Mouse (Mus musculus): ENCODE measurements around the gene Hormad2. TPM values are rescaled to one million over a fixed set of nuclear protein-coding genes. Genes with fewer than 3 reads are reported as not detected.
A peak's percentile ranks its signal among the peaks of the same experiment; 100 is the strongest.

Hormad2 gene
- polyA plus RNA-seq, 1 experiment = 0.28 TPM

- TF ChIP-seq POLR2A (IDR thresholded peaks at IDR 0.05; ENCODE audit: control insufficient read depth, extremely low read depth, insufficient read depth, low read length, poor library complexity) (no peak), CTCF (IDR thresholded peaks at IDR 0.05; ENCODE audit: borderline replicate concordance, control insufficient read depth, extremely low read depth, insufficient read depth, low read length, poor library complexity) (no peak)
- Histone ChIP-seq H3K27ac (ENCODE audit: control insufficient read depth, insufficient read depth, low read length) (no peak overlapping the region), H3K27me3 (ENCODE audit: control insufficient read depth, insufficient read depth, low read length) (no peaks in the 10 kb centered on the region), H3K4me1 (replicated peaks; ENCODE audit: control insufficient read depth, insufficient read depth, low read length) (no peaks in the 10 kb centered on the region), H3K4me3 (ENCODE audit: control insufficient read depth, insufficient read depth, low read length) (no peak overlapping the region), H3K36me3 (ENCODE audit: control insufficient read depth, insufficient read depth, low read length) (no peaks in the 10 kb centered on the region)
- no peak for DNase-seq
- WGBS = 89% methylated on average over 12 of the region's 12 CpGs
These were observed 11.7 kb upstream of the Hormad2 start for GRCm38 (mm10) chr11:4452467-4453184.

DNA sequence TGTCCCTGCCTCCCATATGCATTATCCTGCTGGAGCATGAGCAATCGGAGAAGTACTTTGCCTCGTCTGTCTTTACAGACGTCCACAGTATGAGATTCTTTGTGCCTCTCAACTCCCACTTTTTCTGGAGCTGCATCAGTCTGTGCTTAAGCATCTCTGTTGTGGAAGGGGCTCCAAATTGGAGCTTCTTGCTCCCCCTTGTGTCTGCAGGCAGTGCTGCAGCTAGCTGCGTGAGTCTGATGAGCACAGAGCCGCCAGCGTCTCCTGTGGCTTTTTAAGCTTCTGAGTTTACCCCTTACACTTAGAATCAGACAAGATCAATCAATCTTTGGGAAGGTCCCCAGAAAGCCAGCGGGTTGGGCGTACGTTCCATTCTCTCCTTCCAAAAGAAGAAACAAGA lies 10.2 kb upstream of the Hormad2 start:
- Histone ChIP-seq H3K27me3 (ENCODE audit: control insufficient read depth, insufficient read depth, low read length) (no peaks in the 10 kb centered on the region), H3K4me3 (ENCODE audit: control insufficient read depth, insufficient read depth, low read length) (no peak overlapping the region), H3K4me1 (replicated peaks; ENCODE audit: control insufficient read depth, insufficient read depth, low read length) (no peaks in the 10 kb centered on the region), H3K36me3 (ENCODE audit: control insufficient read depth, insufficient read depth, low read length) (no peaks in the 10 kb centered on the region), H3K27ac (ENCODE audit: control insufficient read depth, insufficient read depth, low read length) (no peak overlapping the region)
- peak; percentile 69 for DNase-seq
- WGBS = 37% methylated on average over 9 of the region's 9 CpGs
- TF ChIP-seq POLR2A (IDR thresholded peaks at IDR 0.05; ENCODE audit: control insufficient read depth, extremely low read depth, insufficient read depth, low read length, poor library complexity) (no peak), CTCF (IDR thresholded peaks at IDR 0.05; ENCODE audit: borderline replicate concordance, control insufficient read depth, extremely low read depth, insufficient read depth, low read length, poor library complexity) (peak; percentile 77; the same call in 1 of the 2 replicates)

DNA sequence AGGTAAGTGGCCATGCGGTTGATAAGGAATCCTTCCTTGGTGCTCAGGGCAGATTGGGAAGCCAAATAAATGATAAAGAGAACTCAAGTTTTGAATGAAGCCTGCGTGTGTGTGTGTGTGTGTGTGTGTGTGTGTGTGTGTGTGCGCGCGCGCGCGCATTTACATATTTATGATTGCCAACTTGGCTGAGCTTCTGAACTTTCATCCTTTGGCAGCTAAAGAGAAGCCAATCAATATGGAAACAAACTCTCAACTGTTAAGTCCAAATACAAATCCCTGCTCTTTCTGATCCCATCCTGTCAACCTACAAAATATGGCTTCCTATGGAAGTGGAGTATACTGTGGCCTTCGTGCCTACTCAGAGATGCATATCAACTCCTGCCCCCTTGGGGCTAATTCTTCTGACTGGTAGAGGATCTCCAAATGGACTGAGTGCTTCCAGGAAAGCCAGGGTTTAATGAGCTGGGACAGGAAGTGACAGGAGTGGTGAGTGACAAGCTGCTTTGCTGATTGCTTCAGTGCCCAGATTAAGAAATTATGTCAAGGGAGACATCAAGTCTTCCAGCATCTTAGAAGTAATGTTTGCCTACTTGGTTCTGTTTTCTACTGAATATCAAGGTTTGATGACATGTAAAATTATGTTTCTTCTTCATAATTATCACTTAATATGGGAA lies 5.4 kb upstream of the Hormad2 start:
- Histone ChIP-seq H3K4me1 (replicated peaks; ENCODE audit: control insufficient read depth, insufficient read depth, low read length) (no peaks in the 10 kb centered on the region), H3K27ac (ENCODE audit: control insufficient read depth, insufficient read depth, low read length) (no peak overlapping the region), H3K27me3 (ENCODE audit: control insufficient read depth, insufficient read depth, low read length) (no peaks in the 10 kb centered on the region), H3K4me3 (ENCODE audit: control insufficient read depth, insufficient read depth, low read length) (no peak overlapping the region), H3K36me3 (ENCODE audit: control insufficient read depth, insufficient read depth, low read length) (no peaks in the 10 kb centered on the region)
- TF ChIP-seq CTCF (IDR thresholded peaks at IDR 0.05; ENCODE audit: borderline replicate concordance, control insufficient read depth, extremely low read depth, insufficient read depth, low read length, poor library complexity) = no peak
- no peak for TF ChIP-seq POLR2A (IDR thresholded peaks at IDR 0.05; ENCODE audit: control insufficient read depth, extremely low read depth, insufficient read depth, low read length, poor library complexity)
- WGBS = 96% methylated on average over 9 of the region's 9 CpGs
- DNase-seq = no peak

DNA sequence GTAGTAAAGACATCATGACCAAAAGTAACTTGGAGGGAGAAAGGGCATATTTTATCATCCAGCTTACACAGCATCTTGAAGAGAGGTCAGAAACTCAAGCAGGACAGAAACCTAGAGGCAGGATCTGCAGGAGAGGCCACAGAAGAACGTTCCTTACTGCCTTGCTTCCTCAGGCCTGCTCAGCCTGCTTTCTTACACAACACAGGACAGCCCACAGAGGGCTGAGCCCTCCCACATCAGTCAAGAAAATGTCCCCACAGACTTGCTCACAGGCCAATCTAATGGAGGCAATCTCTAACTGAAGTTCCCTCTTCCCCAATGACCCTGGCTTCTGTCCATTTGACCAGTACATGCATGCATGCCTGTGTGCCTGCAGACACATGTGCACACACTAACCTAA lies 1.4 kb upstream of the Hormad2 start:
- DNase-seq = no peak
- Histone ChIP-seq H3K27ac (ENCODE audit: control insufficient read depth, insufficient read depth, low read length) (no peak overlapping the region), H3K27me3 (ENCODE audit: control insufficient read depth, insufficient read depth, low read length) (no peaks in the 10 kb centered on the region), H3K36me3 (ENCODE audit: control insufficient read depth, insufficient read depth, low read length) (no peaks in the 10 kb centered on the region), H3K4me1 (replicated peaks; ENCODE audit: control insufficient read depth, insufficient read depth, low read length) (no peaks in the 10 kb centered on the region), H3K4me3 (ENCODE audit: control insufficient read depth, insufficient read depth, low read length) (no peak overlapping the region)
- TF ChIP-seq CTCF (IDR thresholded peaks at IDR 0.05; ENCODE audit: borderline replicate concordance, control insufficient read depth, extremely low read depth, insufficient read depth, low read length, poor library complexity) (no peak), POLR2A (IDR thresholded peaks at IDR 0.05; ENCODE audit: control insufficient read depth, extremely low read depth, insufficient read depth, low read length, poor library complexity) (no peak)
- WGBS = 22% methylated on average over 1 of the region's 1 CpGs

DNA sequence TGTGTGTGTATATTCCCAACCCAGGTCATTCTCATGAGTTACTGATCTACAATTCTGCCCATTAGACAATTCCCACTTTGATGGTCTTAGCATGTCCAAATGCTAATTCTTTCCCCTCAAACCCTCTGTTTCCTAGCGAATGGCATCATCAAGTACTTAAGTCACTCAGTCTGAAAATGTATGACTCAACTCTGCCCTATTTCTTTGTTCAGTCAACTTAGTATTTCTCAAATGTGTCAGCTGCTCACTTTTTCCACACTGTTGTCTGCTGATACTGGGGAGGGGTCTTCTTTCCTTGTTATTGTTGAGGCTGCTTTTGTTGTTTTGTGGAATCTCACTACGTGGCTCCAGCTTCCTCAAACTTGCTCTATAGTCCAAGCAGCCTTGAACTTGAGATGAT lies 2.7 kb downstream of the Hormad2 start:
- WGBS = 78% methylated on average over 2 of the region's 2 CpGs
- Histone ChIP-seq H3K4me1 (replicated peaks; ENCODE audit: control insufficient read depth, insufficient read depth, low read length) (no peaks in the 10 kb centered on the region), H3K36me3 (ENCODE audit: control insufficient read depth, insufficient read depth, low read length) (no peaks in the 10 kb centered on the region), H3K4me3 (ENCODE audit: control insufficient read depth, insufficient read depth, low read length) (no peak overlapping the region), H3K27me3 (ENCODE audit: control insufficient read depth, insufficient read depth, low read length) (no peaks in the 10 kb centered on the region), H3K27ac (ENCODE audit: control insufficient read depth, insufficient read depth, low read length) (no peak overlapping the region)
- TF ChIP-seq CTCF (IDR thresholded peaks at IDR 0.05; ENCODE audit: borderline replicate concordance, control insufficient read depth, extremely low read depth, insufficient read depth, low read length, poor library complexity) = no peak
- TF ChIP-seq POLR2A (IDR thresholded peaks at IDR 0.05; ENCODE audit: control insufficient read depth, extremely low read depth, insufficient read depth, low read length, poor library complexity) = no peak
- no peak for DNase-seq

GRCm38 (mm10) chr11:4437318-4437717 lies 3.6 kb downstream of the Hormad2 start:
- no peak for DNase-seq
- H3K4me1 ChIP-seq (replicated peaks; ENCODE audit: control insufficient read depth, insufficient read depth, low read length) = no peaks in the 10 kb centered on the region
- no peaks in the 10 kb centered on the region for H3K36me3 ChIP-seq (ENCODE audit: control insufficient read depth, insufficient read depth, low read length)
- 100% methylated on average over 1 of the region's 1 CpGs for WGBS
- H3K4me3 ChIP-seq (ENCODE audit: control insufficient read depth, insufficient read depth, low read length) = no peak overlapping the region
- no peak for TF ChIP-seq CTCF (IDR thresholded peaks at IDR 0.05; ENCODE audit: borderline replicate concordance, control insufficient read depth, extremely low read depth, insufficient read depth, low read length, poor library complexity)
- no peak for TF ChIP-seq POLR2A (IDR thresholded peaks at IDR 0.05; ENCODE audit: control insufficient read depth, extremely low read depth, insufficient read depth, low read length, poor library complexity)
- H3K27ac ChIP-seq (ENCODE audit: control insufficient read depth, insufficient read depth, low read length) = no peak overlapping the region
- no peaks in the 10 kb centered on the region for H3K27me3 ChIP-seq (ENCODE audit: control insufficient read depth, insufficient read depth, low read length)

Data from thymus, adult 2 months (tissue).